Mouse (Mus musculus) stomach, postnatal 0 days (tissue): ENCODE measurements around the gene Hoxb4.

Experiments used
- CTCF ChIP-seq: IDR thresholded peaks from 2 replicates; pipeline ENCODE4 v1.5.1; 2016; ENCODE audit warnings: antibody characterized with exemption, low read depth, mild to moderate bottlenecking, moderate library complexity
- EP300 ChIP-seq: optimal IDR thresholded peaks from 2 replicates; pipeline ENCODE3; 2016; ENCODE audit warnings: antibody characterized with exemption

DNA sequence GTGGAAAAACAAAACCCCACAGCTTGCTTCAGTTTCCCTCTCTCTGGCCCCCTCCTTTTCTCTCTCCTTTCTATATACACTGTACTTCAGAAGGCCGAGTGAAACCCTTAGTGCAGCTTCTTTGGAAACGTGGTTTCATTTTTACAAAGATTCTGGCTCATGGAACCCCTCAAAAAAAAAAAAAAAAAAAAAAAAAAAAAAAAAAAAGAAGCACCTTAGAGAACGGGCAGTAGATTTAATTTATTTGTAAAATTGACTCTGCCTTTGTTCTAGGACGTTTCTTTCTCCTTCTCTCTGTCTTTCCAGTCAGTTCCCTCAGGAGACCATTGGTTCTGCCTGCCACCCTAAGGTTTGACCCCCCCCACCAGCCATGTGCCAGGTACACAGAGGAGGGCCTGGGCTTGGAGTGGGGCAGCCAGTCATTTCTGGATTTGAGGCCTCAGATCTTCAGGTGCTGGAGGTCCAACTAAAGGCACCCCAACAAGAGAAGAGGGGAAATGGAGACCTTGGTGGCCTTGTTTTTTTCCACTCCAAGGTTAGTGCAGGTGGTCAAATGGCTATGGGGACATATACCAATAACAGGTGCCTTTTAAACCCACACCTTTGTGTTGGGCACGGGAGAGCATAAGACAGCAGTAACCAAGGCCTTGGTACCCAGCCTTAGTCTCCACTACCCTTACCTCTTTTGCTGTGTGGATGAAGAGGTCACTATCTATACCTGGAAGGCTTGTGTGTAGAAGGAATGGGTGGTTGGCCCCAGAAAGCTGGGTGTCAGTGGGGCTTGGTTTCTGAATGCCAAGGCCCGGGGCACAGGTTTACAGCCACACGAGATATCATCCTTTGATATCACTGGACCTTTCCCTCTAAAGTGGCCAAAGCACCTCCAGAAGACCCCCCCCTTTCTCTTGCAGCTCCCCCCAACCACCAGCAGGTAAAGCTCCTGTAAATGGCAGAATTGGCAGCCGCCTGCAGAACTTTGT, 37.4 kb upstream of the Hoxb4 start:
- TF ChIP-seq CTCF, result no peak
- no peak for TF ChIP-seq EP300
